Mouse (Mus musculus): ENCODE measurements around the gene Oxt.

Oxt gene

DNA sequence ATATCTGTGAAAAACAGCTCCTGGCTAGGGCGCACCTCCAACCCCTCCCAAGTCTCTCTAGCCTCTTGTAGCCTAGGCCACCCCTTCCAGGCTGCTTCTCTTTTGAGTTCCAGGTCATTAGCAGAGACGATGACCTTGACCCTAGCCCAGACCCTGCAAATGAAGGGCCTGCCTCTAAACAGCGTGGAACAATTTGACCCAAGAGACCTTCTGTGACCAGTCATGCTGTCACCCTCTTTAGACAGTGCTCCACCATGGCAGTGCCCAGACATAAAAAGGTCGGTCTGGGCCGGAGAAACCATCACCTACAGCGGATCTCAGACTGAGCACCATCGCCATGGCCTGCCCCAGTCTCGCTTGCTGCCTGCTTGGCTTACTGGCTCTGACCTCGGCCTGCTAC is at the start of gene Oxt:
Gene Oxt (plus strand): TSS at position 301 of the 400 bp plus-strand sequence.
- ChIA-PET CTCF (interaction anchor here in 1 of 4 experiments (1.1 kb wide), 1 partner anchor 21 kb away, joined by 3 read pairs; no protein-coding TSS in a partner anchor), POLR2A (interaction anchor here in 1 of 4 experiments (0.9 to 1.0 kb wide), 3 partner anchors 8 to 88 kb away, joined by 3 read pairs; partner anchors contain the start of genes Ddrgk1 and Mrps26)

DNA sequence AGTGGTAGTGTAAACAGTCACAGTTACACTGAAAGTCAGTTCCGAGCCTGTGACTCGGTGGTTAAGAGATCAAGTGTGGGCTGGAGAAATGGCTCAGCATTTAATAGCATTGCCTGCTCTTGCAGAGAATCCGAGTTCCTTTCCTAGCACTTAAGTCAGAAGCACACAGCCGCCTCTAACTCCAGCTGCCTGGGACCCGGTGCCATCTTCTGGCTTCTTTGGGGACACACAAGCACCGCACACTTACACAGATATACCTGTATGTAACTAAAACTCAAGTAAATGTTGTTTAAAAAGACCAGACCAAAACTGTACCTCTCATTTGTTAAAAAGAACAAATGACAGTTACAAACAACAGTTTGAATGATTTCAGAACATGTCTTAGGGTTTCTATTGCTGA is 47.5 kb upstream of the Oxt start:
- ChIA-PET CTCF (no interaction called here), POLR2A (interaction anchor here in 1 of 4 experiments (1.2 kb wide), 1 partner anchor 10 kb away, joined by 4 read pairs; no protein-coding TSS in a partner anchor)

DNA sequence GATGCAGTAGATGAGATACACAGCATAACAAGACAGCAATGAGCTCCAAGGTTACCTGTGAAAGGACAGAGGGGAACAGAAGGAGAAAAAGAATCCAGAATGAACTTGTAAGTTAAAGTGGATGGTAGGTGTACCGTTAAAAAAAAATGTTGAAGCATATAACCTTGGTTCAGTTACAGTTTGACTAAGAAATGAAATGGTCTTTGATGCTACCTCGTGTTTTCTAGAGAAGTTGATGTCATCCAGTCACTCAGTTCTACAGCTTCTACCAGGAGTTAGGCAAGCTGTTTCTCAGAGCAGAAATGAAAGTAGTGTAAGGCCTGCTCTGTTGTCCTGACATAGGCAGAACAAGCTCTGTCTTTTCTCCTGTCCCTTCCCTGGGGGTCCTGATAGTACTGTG is 46.7 kb upstream of the Oxt start:
- CTCF ChIA-PET: no interaction called here
- POLR2A ChIA-PET: interaction anchor here in 1 of 4 experiments (0.9 to 1.2 kb wide), 2 partner anchors 9 kb away, joined by 3 to 4 read pairs; no protein-coding TSS in a partner anchor

DNA sequence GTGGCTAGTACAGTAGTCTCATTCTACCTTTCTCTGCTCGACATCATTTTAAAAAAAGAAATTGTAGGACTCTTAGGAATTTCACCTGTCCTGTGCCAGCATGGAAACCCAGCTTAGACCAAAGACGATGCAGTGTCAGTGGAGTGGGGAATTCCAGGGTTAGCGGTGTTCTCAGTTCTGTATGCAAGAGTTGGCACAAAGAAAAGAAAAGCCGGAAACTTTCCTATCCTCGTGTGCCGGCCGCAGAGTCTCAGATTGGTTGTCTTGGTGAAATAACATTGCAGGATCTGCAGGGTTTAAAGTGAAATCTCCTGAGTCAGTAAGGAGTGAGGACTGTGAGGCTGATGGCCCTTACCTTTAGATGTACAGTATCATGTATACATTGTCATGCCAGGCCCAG is 46.0 kb upstream of the Oxt start:
- ChIA-PET CTCF (no interaction called here), POLR2A (interaction anchor here in 1 of 4 experiments (0.9 to 1.2 kb wide), 2 partner anchors 8 to 9 kb away, joined by 3 to 4 read pairs; no protein-coding TSS in a partner anchor)

DNA sequence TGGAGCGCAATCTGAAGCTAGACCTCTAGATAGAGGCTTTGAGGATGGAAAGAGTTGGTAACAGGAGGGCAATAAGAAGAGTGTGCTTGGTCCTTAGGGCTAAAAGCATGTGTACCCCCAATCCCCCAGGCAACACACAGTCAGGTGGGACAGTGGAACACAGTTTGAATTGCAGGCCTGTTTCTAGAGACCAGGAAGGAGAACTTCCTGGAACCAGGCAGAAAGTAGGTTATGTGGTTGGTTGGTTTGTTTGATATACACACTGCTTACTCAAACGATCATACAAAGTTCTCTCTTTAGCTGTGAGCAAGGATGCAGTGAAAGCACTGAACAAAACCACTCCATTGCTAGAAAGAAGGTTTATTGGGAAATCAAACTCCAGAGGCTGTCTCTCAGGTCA is 43.8 kb upstream of the Oxt start:
- POLR2A ChIA-PET: no interaction called here
- CTCF ChIA-PET: no interaction called here

DNA sequence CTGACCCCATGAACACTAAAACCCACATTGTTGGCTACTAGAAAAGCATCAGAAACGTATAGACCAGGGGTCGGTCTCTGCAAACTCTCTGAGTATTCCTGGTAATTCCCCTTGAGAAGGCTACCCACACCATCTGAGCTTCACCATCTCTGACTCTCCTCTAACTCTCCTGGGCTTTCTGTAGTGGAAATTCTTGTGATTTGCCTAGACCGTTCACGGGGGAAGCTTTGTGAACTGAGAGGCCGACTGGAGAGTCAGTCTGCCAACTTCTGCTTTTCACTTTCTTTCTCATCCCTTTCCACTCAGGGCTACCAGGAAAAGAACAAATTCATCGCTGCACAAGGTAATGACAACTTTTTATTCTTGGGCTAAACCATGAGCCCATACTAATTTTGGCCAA is 41.0 kb upstream of the Oxt start:
- ChIA-PET POLR2A (interaction anchor here in 1 of 4 experiments (0.6 kb wide), 1 partner anchor 179 kb away, joined by 3 read pairs; no protein-coding TSS in a partner anchor), CTCF (no interaction called here)

DNA sequence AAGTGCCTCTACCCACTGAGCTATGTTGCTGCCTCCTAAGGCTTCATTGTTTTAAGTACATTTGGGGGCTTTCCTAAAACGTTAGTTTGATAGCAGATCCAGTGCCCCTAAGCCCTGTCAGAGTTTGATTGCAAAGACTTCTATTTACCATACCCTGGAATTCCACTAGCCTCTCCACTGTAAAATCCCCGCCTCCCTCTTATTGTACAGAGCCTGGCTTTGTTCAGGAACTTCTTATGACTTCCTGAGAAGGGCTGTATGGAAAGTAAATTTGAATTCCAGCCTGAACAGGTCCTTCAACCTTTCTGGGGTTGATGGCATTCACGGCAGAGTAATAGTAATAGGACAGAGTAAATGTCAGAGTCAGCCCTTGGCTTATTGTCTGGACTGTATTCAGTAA is 39.1 kb upstream of the Oxt start:
- ChIA-PET CTCF (no interaction called here), POLR2A (no interaction called here)

DNA sequence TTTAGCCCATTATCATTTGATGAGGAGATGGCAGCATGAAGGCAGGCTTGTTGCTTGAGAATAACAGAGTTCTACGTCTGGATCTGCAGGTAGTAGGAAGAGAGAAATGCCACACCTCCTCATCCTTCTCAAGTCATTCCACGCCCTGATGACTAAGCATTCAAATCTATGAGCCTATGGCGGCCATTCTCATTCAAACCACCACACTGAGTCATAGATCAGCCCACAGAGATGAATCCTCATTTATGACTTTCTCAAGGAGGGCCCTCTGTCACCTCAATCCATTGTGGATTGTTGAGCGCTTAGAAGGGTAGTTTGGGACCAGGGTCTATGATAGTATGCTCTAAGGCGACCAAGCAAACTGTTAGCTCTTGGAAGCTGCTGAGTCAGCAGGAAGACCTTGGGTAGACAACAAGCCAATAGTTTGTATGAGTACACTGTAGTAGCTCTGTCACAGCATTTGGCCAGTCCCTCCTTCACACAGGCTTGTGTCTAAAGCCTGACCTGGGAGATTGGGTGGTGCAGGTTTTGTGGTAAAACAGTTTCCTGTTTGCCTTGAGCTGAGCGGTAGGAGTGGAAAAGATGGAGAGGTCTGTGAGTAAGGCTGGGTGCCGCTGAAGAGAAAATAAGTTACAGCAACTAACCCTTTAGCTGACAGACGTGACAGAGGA is 37.0 kb upstream of the Oxt start:
- ChIA-PET CTCF (interaction anchor here in 2 of 4 experiments (0.5 to 0.6 kb wide), 2 partner anchors 408 to 558 kb away, joined by 3 to 8 read pairs; no protein-coding TSS in a partner anchor), POLR2A (interaction anchor here in 1 of 4 experiments (1.1 to 1.6 kb wide), 2 partner anchors 10 to 24 kb away, joined by 4 read pairs; partner anchors contain the start of gene Mrps26)

DNA sequence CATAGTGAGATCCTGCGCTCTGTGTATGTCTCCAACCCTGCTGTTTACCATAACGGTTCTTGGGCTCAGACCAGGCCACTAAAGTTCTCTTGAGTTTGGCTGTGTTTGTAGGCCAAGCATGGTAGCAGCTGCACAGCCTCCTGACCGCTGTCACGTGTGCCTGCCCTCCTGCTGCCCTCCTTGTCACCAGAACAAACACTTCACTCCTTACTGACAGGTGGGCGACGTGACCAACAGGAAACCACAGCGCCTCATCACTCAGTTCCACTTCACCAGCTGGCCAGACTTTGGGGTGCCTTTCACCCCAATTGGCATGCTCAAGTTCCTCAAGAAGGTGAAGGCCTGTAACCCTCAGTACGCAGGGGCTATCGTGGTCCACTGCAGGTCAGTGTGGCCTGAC is 35.7 kb upstream of the Oxt start:
- ChIA-PET POLR2A (no interaction called here), CTCF (no interaction called here)

DNA sequence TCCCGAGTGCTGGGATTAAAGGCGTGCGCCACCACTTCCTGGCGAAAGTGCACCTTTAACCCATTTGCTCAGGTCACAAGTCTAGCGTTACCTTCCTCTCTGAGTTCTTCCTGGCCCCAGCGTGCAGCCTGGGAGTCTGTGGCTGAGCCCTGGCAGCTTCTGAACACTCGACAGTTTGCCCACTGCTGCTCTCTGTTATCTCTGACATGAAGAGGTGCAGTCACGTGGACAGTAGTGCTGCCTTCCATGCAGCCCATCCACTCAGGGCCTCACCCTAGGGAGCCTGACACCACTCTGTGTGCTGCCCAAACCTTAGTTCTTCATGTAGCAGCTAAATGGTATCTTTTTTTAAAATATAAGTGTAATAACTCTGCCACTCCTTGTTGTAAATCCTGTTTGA is 29.0 kb upstream of the Oxt start:
- ChIA-PET POLR2A (interaction anchor here in 1 of 4 experiments (1.1 kb wide), 1 partner anchor 18 kb away, joined by 3 read pairs; no protein-coding TSS in a partner anchor), CTCF (no interaction called here)

DNA sequence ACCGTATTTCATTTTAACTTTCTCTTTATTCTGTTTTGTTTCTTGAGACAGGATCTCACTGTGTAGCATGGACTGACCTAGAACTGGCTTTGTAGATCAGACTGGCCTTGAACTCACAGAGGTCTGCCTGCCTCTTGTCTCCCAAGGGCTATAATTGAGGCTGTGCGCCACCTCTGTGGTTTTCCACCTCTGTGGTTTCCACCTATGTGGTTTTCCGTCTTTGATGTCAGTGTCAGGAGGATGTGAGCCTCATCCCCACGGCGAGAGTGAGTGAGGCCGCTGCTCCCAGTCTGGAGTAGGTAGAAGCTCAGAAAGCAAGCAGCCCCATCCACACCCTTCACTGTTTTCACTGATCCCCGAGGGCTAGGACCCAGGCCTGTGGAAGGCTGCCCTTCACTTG is 21.1 kb upstream of the Oxt start:
- ChIA-PET CTCF (no interaction called here), POLR2A (no interaction called here)

DNA sequence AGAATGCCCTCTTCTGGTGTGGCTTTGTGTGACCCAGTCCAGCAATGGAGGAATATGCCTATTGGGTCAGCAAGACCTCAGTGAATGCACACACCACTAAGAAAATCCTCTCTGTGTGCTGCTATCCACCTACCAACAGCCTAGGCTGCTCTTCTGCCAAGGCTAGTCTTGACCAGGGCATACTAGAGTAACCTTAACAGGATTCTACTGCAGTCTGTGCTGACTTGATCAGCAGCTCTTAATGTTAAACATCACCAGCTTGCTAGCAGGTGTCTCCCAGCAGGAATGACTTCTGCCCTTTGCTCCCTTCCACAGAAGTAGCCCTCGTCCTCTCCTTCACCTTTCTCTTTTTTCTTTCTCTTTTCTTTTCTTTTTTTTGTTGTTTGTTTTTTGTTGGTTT is 19.7 kb upstream of the Oxt start:
- ChIA-PET POLR2A (no interaction called here), CTCF (interaction anchor here in 3 of 4 experiments (0.6 to 1.4 kb wide), 5 partner anchors 15 to 168 kb away, joined by 3 to 5 read pairs (median 3); no protein-coding TSS in a partner anchor)

DNA sequence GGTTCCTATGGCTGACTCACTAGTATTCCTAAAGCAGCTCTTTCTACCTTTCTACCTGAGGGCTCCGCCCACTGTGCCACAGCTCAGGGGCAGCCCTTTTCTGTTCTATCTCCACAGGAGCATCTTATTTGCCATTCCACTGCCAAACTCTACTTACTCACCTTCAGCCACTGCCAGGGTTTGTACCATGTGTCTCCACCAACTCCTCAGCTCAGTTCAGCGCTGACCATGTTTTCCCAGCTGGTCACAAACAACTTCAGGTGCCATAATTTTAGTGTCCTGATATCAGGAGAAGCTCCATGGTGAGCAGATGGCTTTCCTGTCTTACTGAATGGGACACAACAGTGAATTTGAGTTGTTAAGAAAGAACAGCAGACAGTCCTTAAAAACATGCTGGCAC is 18.5 kb upstream of the Oxt start:
- ChIA-PET POLR2A (interaction anchor here in 2 of 4 experiments (0.9 to 1.3 kb wide), 3 partner anchors 30 to 378 kb away, joined by 3 to 4 read pairs (median 3); partner anchors contain the start of gene Snrpb (in 1 of the 2)), CTCF (interaction anchor here in 3 of 4 experiments (0.6 to 1.9 kb wide), 8 partner anchors 23 to 219 kb away, joined by 3 to 10 read pairs (median 3); no protein-coding TSS in a partner anchor)

DNA sequence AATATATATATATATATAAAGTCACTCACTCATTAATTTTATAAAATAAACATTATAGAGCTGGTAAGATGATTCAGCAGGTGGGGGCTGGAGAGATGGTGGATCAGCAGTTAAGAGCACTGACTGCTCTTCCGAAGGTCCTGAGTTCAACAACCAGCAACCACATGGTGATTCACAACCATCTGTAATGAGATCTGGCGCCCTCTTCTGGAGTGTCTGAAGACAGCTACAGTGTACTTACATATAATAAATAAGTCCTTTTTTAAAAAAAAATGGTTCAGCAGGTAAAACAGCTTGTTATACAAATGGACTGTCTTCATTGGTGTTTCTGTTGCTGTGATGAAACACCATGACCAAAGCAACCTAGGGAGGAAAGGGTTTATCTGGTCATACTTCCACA is 18.0 kb upstream of the Oxt start:
- CTCF ChIA-PET: interaction anchor here in 2 of 4 experiments (0.6 to 1.9 kb wide), 7 partner anchors 22 to 358 kb away, joined by 3 to 10 read pairs (median 4); no protein-coding TSS in a partner anchor
- POLR2A ChIA-PET: interaction anchor here in 1 of 4 experiments (0.8 to 1.3 kb wide), 3 partner anchors 23 to 80 kb away, joined by 3 to 4 read pairs (median 3); no protein-coding TSS in a partner anchor

DNA sequence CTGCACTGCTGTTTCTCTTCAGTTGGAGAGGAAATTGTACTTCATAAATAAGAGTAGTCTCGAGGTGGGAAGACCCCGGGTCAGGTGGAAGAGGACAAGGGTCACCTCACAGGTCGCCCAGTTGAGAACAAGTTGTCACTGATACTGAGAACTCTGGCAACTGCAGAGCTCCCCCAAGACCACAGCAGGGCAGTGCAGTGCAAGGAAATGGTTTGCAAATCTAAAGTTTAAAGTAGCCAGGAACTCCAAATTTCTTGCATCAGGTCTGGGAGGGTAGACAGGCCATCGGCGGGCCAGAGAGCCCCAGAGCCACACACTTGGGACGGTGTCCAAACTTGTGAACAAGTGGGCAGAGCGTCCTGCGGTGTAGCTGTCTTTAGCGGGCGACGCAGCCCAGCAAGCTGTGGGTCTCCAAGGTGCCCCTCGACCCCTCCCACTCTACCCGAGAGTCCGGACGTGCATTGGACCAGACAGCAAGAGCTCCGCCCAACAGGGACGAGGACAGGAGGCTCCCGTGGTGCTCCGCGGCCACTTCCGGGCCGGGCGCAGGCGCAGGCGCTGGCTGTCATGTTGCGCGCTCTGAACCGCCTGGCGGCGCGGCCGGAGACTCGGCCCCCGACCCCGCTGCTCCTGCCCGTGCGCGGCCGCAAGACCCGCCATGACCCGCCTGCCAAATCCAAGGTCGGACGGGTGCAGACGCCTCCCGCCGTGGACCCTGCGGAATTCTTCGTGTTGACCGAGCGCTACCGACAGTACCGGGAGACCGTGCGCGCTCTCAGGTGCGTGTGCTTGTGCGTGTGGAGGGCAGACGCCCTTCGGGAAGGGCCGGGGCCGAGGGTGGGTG is 12.5 kb upstream of the Oxt start, which contains the start of gene Mrps26:
Gene Mrps26 (plus strand): TSS at position 531 of the 844 bp plus-strand sequence.
- ChIA-PET CTCF (interaction anchor here (0.6 to 1.9 kb wide), 39 partner anchors 12 to 647 kb away, joined by 3 to 12 read pairs (median 3); partner anchors contain the start of genes Ddrgk1 (in 1 of the 4), Fastkd5 (in 1 of the 4), Itpa (in 1 of the 4) and Pced1a (in 1 of the 4)), POLR2A (interaction anchor here in 3 of 4 experiments (0.6 to 3.3 kb wide), 68 partner anchors 9 to 646 kb away, joined by 3 to 24 read pairs (median 4); partner anchors contain the start of genes Pced1a (in 3 of the 3), Vps16 (in 3 of the 3), Ddrgk1 (in 2 of the 3) and Slc4a11 (in 2 of the 3))

DNA sequence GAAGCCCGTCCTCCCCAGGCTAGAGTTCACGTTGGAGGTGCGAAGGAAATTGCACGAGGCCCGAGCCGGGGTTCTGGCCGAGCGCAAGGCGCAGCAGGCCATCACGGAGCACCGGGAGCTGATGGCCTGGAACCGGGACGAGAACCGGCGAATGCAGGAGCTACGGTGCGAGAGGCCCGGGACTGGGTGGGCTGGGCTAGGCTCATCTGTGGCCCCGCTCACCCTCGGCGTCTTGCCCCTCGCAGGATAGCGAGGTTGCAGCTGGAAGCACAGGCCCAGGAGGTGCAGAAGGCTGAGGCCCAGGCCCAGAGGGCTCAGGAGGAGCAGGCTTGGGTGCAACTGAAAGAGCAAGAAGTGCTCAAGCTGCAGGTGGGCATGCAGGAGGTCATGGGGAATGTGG is 11.9 kb upstream of the Oxt start:
- ChIA-PET CTCF (interaction anchor here in 3 of 4 experiments (0.6 to 1.9 kb wide), 28 partner anchors 11 to 646 kb away, joined by 3 to 10 read pairs (median 4); partner anchors contain the start of genes Ddrgk1 (in 1 of the 3), Fastkd5 (in 1 of the 3), Itpa (in 1 of the 3) and Pced1a (in 1 of the 3)), POLR2A (interaction anchor here in 3 of 4 experiments (0.6 to 3.3 kb wide), 47 partner anchors 8 to 596 kb away, joined by 3 to 24 read pairs (median 4); partner anchors contain the start of genes Pced1a (in 3 of the 3), Vps16 (in 3 of the 3), Ddrgk1 (in 2 of the 3) and Slc4a11 (in 2 of the 3))

DNA sequence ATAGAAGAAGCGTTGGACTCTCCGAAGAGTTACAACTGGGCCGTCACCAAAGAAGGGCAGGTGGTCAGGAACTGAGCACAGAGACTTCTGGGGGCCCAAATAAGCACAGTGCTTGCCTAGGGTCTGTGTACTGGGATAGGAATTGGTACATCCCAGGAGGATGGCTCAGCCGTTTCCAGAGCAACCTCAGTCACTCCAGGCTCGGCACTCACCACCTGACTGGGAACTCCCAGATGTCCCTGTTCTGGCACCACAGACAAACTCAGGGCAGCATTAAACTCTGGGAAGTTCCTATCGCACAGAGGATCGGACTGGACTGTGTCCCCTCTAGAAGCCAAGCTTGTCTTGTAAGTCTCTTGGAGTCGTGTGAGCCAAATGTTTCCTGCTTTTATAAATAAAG is 11.0 kb upstream of the Oxt start:
- ChIA-PET CTCF (no interaction called here), POLR2A (interaction anchor here in 2 of 4 experiments (0.7 to 3.3 kb wide), 3 partner anchors 15 to 299 kb away, joined by 3 to 16 read pairs (median 3); no protein-coding TSS in a partner anchor)

DNA sequence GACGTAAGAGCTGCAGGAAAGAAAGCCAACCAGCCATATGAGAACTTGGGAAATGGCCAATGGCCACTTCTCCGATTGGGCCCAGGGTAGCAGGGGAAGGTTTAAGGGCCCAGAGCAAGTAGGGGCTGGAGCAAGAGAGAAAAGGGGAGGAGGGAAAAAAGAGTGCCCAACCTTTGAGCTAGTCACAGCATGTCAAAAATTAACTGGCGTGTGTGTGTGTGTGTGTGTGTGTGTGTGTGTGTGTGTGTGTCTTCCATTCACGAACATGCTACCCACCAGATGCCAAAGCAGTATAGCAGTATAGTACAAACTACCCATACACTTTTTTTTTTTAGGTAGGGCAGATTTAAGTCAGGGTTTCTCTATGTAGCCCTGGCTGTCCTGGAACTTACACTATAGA is 7.1 kb upstream of the Oxt start:
- CTCF ChIA-PET: no interaction called here
- POLR2A ChIA-PET: interaction anchor here in 2 of 4 experiments (0.6 to 1.3 kb wide), 2 partner anchors 11 to 175 kb away, joined by 3 to 4 read pairs; no protein-coding TSS in a partner anchor

Data from embryonic stem cell, embryonic (primary cell).